Mouse (Mus musculus) embryonic facial prominence, embryonic 14.5 days (tissue): ENCODE data around the gene Flvcr2. TPM values are rescaled to one million over a fixed set of nuclear protein-coding genes. Genes with fewer than 3 reads are reported as not detected.
A peak's percentile ranks its signal among the peaks of the same experiment; 100 is the strongest.

Experiments
- ATAC-seq: fragments of 200-750 bp; cut with Nextera tagmentation; 2 replicates; pipeline ENCODE4 v1.8.0; 2017; ENCODE audit warnings: low read depth, moderate number of reproducible peaks, moderate TSS enrichment
- DNase-seq: peaks from one replicate; pipeline ENCODE4 v3.0.0-alpha.2; 2015; ENCODE audit warnings: low spot score
- H3K27ac ChIP-seq: fragments of 300-500 bp; sonication (generic); replicated peaks from 2 replicates; pipeline ENCODE4 v1.5.1; 2014; ENCODE audit warnings: low read depth, mild to moderate bottlenecking, low read length, moderate library complexity
- H3K27me3 ChIP-seq: fragments of 300-500 bp; sonication (generic); replicated peaks from 2 replicates; pipeline ENCODE4 v1.6.1; 2014; ENCODE audit warnings: low read length; ENCODE audit not compliant: control insufficient read depth, insufficient read depth
- H3K36me3 ChIP-seq: fragments of 300-500 bp; sonication (generic); 2 replicates; pipeline ENCODE4 v1.6.1; 2014; ENCODE audit warnings: low read length, mixed read lengths; ENCODE audit not compliant: control insufficient read depth, insufficient read depth
- H3K4me1 ChIP-seq: fragments of 300-500 bp; sonication (generic); 2 replicates; pipeline ENCODE4 v1.6.1; 2014; ENCODE audit warnings: antibody characterized with exemption, low read length; ENCODE audit not compliant: control insufficient read depth, insufficient read depth
- H3K4me2 ChIP-seq: fragments of 300-500 bp; sonication (generic); 2 replicates; pipeline ENCODE4 v1.6.1; 2014; ENCODE audit warnings: low read depth, mild to moderate bottlenecking, low read length, moderate library complexity, mixed read lengths
- H3K4me3 ChIP-seq: fragments of 300-500 bp; sonication (generic); 2 replicates; pipeline ENCODE4 v1.5.1; 2014; ENCODE audit warnings: low read depth, mild to moderate bottlenecking, low read length
- H3K9ac ChIP-seq: fragments of 300-500 bp; sonication (generic); 2 replicates; pipeline ENCODE4 v1.6.1; 2014; ENCODE audit warnings: low read depth, mild to moderate bottlenecking, low read length, moderate library complexity, mixed read lengths
- H3K9me3 ChIP-seq: fragments of 300-500 bp; sonication (generic); 2 replicates; pipeline ENCODE4 v1.6.1; 2016; ENCODE audit warnings: low read length; ENCODE audit not compliant: control insufficient read depth
- WGBS: fragments of 180-500 bp; shearing (Covaris S2); extraction: QIAGEN DNeasy Blood & Tissue Kit; methylation state at CpG from one replicate; pipeline ENCODE4 v1.1.7; 2014; 5-methylcytosine and 5-hydroxymethylcytosine counted together
- polyA plus RNA-seq: library from polyadenylated mRNA; unstranded; fragments of >200 nt; fragmentation: Nextera tagmentation; extraction: Ambion mirVana; gene quantifications from 2 replicates; pipeline ENCODE4 v1.2.1, GENCODE M21; 2014

The Flvcr2 gene
- polyA plus RNA-seq, 1 experiment from 2014 or later, result 2.7 TPM

DNA sequence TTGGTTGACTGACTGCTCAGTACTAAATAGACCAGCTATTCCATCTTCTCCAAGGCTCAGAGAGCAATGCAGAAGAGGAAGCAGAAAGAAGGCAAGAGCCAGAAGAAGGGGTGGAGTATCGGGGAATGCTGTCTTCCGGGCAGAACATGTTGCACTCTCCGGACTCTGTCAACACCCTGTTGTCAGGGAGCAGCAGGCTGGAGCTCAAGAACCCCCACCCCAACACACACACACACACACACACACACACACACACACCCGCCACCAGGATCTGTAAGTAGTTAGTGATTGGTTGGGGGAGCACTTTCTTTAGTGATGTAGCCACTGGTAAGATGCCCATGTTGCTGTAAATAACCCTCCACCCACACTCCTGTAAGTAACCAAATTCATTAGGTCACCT, 21.0 kb upstream of the Flvcr2 start:
- no peak for ATAC-seq
- H3K27me3 ChIP-seq, result 0 out of 2 replicates have a peak, but pooled peaks cover 3% of the 10 kb centered on the region

DNA sequence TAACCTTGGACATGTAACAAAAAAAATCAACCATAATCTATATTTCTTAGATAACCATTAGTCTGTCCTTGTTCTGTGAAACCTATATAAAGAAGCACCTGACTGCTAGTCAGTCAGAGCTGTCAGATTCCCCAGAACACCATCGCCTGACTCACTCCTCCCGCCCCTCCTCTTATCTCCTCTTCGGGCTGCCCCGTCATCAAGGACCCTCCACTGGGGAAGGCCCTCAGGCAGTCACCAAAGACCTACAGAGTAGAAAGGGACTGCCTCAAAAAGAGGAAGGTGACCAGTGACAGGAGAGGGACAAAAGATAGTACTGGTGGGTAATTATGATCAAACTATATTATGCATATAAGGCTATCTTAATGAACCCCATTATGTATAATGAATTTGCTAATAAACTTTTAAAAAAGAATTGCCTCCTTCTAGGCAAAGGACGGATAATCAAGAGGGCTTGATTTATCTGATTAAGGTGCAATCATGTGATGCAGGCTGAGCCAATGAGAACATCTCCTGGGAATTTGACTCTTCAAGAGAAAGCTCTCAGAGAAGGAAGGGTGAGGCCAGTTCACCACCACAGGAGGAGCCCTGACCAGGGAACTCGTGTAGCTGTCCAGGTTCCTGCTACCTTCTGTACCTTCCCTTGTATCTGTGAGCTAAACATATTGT, 19.5 kb upstream of the Flvcr2 start:
- no peak overlapping the region for H3K9ac ChIP-seq
- H3K27me3 ChIP-seq, result 0 out of 2 replicates have a peak, but pooled peaks cover under 1% of the 10 kb centered on the region
- DNase-seq (no peak), ATAC-seq (no peak)
- H3K9me3 ChIP-seq, result no peaks in the 10 kb centered on the region
- 58% methylated on average over 6 of the region's 6 CpGs for WGBS
- no peak overlapping the region for H3K27ac ChIP-seq
- no peaks in the 10 kb centered on the region for H3K36me3 ChIP-seq
- H3K4me1 ChIP-seq, result no peaks in the 10 kb centered on the region
- no peak overlapping the region for H3K4me2 ChIP-seq
- H3K4me3 ChIP-seq, result no peak overlapping the region

More for the DNA sequence above, 21.0 kb upstream of the Flvcr2 start:
- H3K36me3 ChIP-seq, result no peaks in the 10 kb centered on the region
- no peak for DNase-seq
- H3K27ac ChIP-seq, result no peak overlapping the region
- no peak overlapping the region for H3K4me2 ChIP-seq
- 84% methylated on average over 4 of the region's 4 CpGs for WGBS
- H3K4me3 ChIP-seq, result no peak overlapping the region
- H3K9ac ChIP-seq, result no peak overlapping the region
- H3K4me1 ChIP-seq, result no peaks in the 10 kb centered on the region
- H3K9me3 ChIP-seq, result no peaks in the 10 kb centered on the region

DNA sequence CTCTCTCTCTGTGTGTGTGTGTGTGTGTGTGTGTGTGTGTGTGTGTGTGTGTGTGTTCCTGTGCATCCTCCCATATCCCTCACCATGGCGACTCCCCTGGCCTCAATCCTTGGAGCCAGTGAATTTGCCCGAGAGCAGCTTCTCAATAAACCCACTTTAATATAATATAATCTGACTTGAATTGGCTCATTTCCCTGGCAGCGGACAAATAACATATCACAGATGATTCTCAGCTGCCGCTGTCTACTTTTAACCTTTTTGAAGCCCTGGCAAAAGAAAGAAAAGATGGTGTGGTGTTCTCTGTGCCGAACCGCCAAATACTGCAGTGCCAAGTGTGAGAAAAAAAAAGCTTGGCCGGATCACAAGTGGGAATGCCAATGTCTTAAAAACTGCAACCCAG, 18.2 kb upstream of the Flvcr2 start:
- DNase-seq (peak; percentile 66), ATAC-seq (no peak)
- no peaks in the 10 kb centered on the region for H3K36me3 ChIP-seq
- H3K27me3 ChIP-seq, result no peaks in the 10 kb centered on the region
- H3K27ac ChIP-seq, result no peak overlapping the region
- H3K4me2 ChIP-seq, result no peak overlapping the region
- 51% methylated on average over 7 of the region's 7 CpGs for WGBS
- no peaks in the 10 kb centered on the region for H3K4me1 ChIP-seq
- no peak overlapping the region for H3K4me3 ChIP-seq
- H3K9me3 ChIP-seq, result no peaks in the 10 kb centered on the region
- H3K9ac ChIP-seq, result no peak overlapping the region

DNA sequence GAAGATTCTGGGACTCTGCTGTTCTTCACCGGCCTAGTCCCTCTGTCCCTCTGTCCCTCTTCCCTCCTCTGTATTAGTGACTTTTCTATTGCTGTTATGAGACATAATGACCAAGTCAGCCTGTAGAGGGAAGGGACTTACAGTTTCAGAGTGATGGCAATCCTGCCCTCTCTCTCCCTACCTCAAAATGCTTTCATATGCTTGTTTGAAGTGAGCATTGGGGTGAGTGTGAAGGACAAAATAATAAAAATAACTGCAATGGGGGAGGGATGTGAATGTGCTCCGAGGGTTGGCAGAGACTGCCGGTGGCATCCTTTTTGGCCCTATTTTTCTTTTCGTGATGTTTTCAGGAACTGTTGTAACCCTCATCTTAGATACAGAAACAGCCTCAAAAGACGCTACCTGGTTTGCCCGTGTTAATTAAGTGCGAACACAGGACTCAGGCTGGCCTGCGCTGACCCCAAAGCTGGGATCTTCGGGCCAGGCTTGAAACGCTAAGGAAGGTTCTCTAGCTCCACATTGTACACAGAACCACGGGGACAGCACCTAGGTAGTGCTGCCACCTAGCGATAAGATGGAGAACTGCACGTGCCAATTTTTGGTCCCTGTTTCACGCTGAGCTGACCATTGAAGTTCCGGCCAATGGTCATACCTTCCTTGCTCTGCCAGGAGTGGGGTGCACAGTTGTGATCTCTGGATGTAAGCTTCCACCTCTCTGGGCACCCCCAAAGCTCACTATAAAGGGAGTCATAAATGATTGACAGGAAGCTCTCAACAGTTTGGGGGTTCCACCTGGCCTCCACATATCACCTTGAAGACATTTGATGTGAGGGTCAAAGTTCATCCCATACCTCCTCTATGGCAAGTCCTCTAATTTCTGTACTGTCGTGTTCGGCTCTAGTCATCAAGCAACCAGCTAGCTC, 17.1 kb upstream of the Flvcr2 start:
- no peak overlapping the region for H3K4me3 ChIP-seq
- 36% methylated on average over 17 of the region's 17 CpGs for WGBS
- peak; percentile 40 for DNase-seq
- no peaks in the 10 kb centered on the region for H3K36me3 ChIP-seq
- no peaks in the 10 kb centered on the region for H3K9me3 ChIP-seq
- H3K4me1 ChIP-seq, result no peaks in the 10 kb centered on the region
- no peak overlapping the region for H3K9ac ChIP-seq
- ATAC-seq, result 0 out of 2 replicates have a peak, but pooled peaks have one; percentile 47
- H3K27me3 ChIP-seq, result no peaks in the 10 kb centered on the region
- H3K4me2 ChIP-seq, result no peak overlapping the region
- no peak overlapping the region for H3K27ac ChIP-seq

DNA sequence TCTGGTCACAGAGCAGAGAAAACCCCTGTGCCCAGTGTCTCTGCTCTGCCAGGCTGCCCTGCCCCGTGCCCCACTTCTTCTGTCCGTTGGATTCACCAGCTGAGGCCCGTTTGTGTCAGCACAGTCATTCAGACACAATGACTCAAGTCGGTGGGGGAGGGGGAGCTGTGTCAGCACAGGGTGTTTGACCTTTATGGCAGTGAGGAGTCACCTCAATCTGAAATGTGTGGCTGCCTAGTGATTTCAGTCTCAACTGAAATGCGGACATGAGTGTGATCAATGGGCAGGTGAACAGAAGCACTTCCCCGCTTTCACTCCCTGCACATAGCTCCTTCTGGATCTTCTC, 16.4 kb upstream of the Flvcr2 start:
- no peak overlapping the region for H3K4me3 ChIP-seq
- no peaks in the 10 kb centered on the region for H3K27me3 ChIP-seq
- WGBS, result 62% methylated on average over 6 of the region's 6 CpGs
- no peak for ATAC-seq
- no peaks in the 10 kb centered on the region for H3K36me3 ChIP-seq
- no peak overlapping the region for H3K9ac ChIP-seq
- H3K27ac ChIP-seq, result no peak overlapping the region
- no peak overlapping the region for H3K4me2 ChIP-seq
- no peaks in the 10 kb centered on the region for H3K4me1 ChIP-seq
- no peaks in the 10 kb centered on the region for H3K9me3 ChIP-seq
- no peak for DNase-seq

DNA sequence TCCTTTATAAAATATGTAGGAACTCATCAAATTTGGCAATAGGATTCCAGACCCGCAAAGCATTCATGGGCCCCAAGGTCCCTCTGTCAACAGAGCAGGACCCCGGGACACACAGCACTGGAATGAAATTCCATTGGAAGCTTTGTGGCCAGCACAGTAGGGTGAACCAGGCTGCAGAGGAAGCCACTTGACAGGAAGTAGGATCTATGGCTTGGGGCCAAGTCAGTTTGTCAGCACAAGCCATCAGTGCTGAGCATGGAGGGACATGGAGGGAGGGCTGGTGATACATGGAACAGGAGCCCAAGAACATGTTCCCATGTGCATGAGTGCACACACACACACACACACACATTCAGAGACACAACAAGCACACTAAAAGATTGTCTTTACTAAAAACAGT, 10.1 kb upstream of the Flvcr2 start:
- H3K4me2 ChIP-seq, result no peak overlapping the region
- no peaks in the 10 kb centered on the region for H3K36me3 ChIP-seq
- H3K4me3 ChIP-seq, result no peak overlapping the region
- H3K9me3 ChIP-seq, result no peaks in the 10 kb centered on the region
- H3K4me1 ChIP-seq, result no peaks in the 10 kb centered on the region
- DNase-seq (peak; percentile 18), ATAC-seq (no peak)
- H3K27me3 ChIP-seq, result no peaks in the 10 kb centered on the region
- 68% methylated on average over 2 of the region's 2 CpGs for WGBS
- no peak overlapping the region for H3K27ac ChIP-seq
- H3K9ac ChIP-seq, result no peak overlapping the region

DNA sequence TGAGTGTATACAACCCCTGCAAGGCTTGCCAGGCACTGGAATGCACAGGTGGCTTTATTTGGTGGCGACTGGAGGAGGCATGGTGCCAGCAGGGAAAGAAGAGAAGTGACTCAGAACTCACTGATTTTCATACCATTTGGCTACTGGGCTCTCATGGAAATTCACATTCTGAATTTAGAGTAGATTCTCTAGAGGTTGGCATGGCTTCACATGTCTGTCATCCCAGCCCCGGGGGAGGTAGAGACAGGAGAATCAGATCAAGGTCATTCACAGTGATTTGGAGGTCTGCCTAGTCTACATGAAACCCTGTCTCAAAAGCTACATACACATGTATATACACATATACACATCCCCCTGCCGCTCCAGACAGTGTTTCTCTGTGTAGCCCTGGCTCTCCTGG, 9.4 kb upstream of the Flvcr2 start:
- Histone ChIP-seq H3K9ac (no peak overlapping the region), H3K4me2 (no peak overlapping the region), H3K9me3 (no peaks in the 10 kb centered on the region), H3K4me1 (no peaks in the 10 kb centered on the region), H3K27me3 (no peaks in the 10 kb centered on the region), H3K36me3 (no peaks in the 10 kb centered on the region), H3K27ac (no peak overlapping the region), H3K4me3 (no peak overlapping the region)
- DNase-seq (no peak), ATAC-seq (no peak)
- 86% methylated on average over 3 of the region's 3 CpGs for WGBS

DNA sequence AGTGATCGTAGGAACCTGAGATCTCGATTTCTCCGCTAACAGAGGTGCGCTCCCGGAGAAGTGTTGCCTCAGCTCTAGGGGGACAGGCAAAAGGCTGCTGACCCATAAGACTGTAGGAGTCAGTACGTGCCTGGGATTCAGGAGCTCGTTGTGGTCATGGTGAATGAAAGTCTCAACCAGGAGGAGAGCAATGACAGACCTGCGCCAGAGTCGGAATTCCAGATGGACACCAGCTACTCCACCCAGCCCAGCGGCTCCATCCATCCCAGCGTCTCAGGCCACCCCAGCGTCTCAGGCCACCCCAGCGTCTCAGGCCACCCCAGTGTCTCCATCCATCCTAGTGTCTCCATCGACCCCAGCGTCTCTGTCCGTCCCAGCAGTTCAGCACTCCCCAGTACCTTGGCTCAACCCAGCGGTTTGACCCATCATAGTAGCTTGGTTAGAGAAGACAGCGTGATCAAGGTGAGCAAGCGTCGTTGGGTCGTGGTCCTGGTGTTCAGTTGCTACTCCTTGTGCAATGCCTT, 419 bp downstream of the Flvcr2 start:
- H3K4me1 ChIP-seq, result 0 out of 2 replicates have a peak, but pooled peaks cover 7% of the 10 kb centered on the region
- peak overlapping the region; percentile 62 for H3K9ac ChIP-seq
- DNase-seq (no peak), ATAC-seq (no peak)
- H3K27ac ChIP-seq, result no peak overlapping the region
- H3K4me2 ChIP-seq, result peak overlapping the region; percentile 99
- no peaks in the 10 kb centered on the region for H3K27me3 ChIP-seq
- 25% methylated on average over 17 of the region's 21 CpGs for WGBS
- no peaks in the 10 kb centered on the region for H3K9me3 ChIP-seq
- H3K4me3 ChIP-seq, result peak overlapping the region; percentile 53
- no peaks in the 10 kb centered on the region for H3K36me3 ChIP-seq
